Mouse (Mus musculus): ENCODE data around the gene Gm42421. TPM values are rescaled to one million over a fixed set of nuclear protein-coding genes. Genes with fewer than 3 reads are reported as not detected.

Gm42421 gene
- polyA plus RNA-seq, 1 experiment from 2014 or later = 2.5 TPM

DNA sequence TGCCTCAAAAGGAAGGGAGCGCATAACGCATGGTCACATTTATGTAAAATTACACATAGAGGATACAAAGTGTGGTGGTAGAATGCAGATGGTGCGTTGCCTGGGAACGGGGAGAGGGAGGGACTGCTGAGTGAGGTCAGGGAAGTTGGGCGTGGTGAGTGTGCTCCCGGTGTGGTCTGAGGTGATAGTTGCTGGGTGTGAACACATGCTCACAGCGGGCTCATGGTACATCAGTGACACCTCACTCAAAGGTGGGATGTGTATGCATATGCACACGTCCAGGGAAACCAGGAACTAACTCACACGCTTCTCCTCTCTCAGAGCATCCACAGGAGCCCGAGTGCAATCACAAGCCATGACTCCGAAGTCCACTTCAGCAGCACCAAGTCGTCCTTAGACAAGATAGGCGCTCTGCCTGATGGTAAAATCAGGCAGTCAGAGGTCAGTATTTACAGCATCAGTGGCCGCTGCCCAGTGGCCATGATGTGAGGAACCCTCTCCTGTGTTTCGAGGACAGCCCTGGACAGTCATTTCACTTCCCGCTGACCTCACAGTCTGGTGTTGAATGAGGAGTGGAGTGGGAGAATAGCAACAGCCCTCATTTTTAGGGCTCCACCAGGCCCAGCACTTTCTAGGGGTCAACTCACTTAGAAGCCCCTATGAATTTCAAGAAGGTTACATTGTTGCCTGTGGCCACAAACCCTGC lies 48.9 kb downstream of the Gm42421 start:
- DNase-seq (ENCODE audit: low spot score) (no peak), ATAC-seq (ENCODE audit: low FRiP score) (no peak)
- H3K9me3 ChIP-seq (ENCODE audit: control insufficient read depth, low read length) = no peaks in the 10 kb centered on the region
- H3K36me3 ChIP-seq (replicated peaks; ENCODE audit: control insufficient read depth, insufficient read depth) = no peaks in the 10 kb centered on the region
- H3K9ac ChIP-seq = no peak overlapping the region
- 78% methylated on average over 16 of the region's 16 CpGs for WGBS
- H3K27me3 ChIP-seq (ENCODE audit: control insufficient read depth, insufficient read depth, low read length) = no peaks in the 10 kb centered on the region
- no peak overlapping the region for H3K4me3 ChIP-seq (replicated peaks; ENCODE audit: low read length)
- no peak overlapping the region for H3K27ac ChIP-seq
- H3K4me1 ChIP-seq (replicated peaks; ENCODE audit: control insufficient read depth, insufficient read depth, low read length) = no peaks in the 10 kb centered on the region
- H3K4me2 ChIP-seq (replicated peaks) = no peak overlapping the region

GRCm38 (mm10) chr5:143980858-143981257 lies 52.9 kb downstream of the Gm42421 start:
- no peaks in the 10 kb centered on the region for H3K27me3 ChIP-seq (ENCODE audit: control insufficient read depth, insufficient read depth, low read length)
- no peak overlapping the region for H3K4me2 ChIP-seq (replicated peaks)
- DNase-seq (ENCODE audit: low spot score) (no peak), ATAC-seq (ENCODE audit: low FRiP score) (no peak)
- H3K9me3 ChIP-seq (ENCODE audit: control insufficient read depth, low read length) = no peaks in the 10 kb centered on the region
- no peak overlapping the region for H3K27ac ChIP-seq
- no peaks in the 10 kb centered on the region for H3K4me1 ChIP-seq (replicated peaks; ENCODE audit: control insufficient read depth, insufficient read depth, low read length)
- H3K36me3 ChIP-seq (replicated peaks; ENCODE audit: control insufficient read depth, insufficient read depth) = peaks cover 30% of the 10 kb centered on the region
- WGBS = 28% methylated on average over 9 of the region's 9 CpGs
- no peak overlapping the region for H3K9ac ChIP-seq
- no peak overlapping the region for H3K4me3 ChIP-seq (replicated peaks; ENCODE audit: low read length)

DNA sequence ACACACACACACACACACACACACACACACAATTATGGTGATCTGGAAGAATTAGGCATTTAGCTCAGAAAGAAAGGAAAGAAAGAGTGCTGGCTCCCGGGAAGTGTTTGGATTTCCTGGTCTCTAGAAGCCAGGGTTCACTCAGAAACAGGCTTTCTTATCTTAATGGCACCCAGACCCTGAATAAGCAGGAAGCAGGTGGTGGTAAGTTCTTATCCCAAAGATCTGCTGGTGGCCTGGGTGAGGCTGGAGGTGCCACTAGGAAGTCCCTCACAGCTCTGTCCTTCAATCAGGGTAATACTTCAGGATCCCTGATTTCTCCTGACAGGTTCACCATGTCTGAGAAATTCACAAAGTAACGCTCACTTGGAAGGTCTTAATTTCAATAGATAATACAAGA lies 54.4 kb downstream of the Gm42421 start:
- no peak overlapping the region for H3K27ac ChIP-seq
- no peak for ATAC-seq (ENCODE audit: low FRiP score)
- no peak overlapping the region for H3K9ac ChIP-seq
- no peak overlapping the region for H3K4me3 ChIP-seq (replicated peaks; ENCODE audit: low read length)
- no peaks in the 10 kb centered on the region for H3K27me3 ChIP-seq (ENCODE audit: control insufficient read depth, insufficient read depth, low read length)
- DNase-seq (ENCODE audit: low spot score) = no peak
- H3K36me3 ChIP-seq (replicated peaks; ENCODE audit: control insufficient read depth, insufficient read depth) = peaks cover 44% of the 10 kb centered on the region
- H3K4me1 ChIP-seq (replicated peaks; ENCODE audit: control insufficient read depth, insufficient read depth, low read length) = no peaks in the 10 kb centered on the region
- WGBS = 90% methylated on average over 2 of the region's 2 CpGs
- H3K9me3 ChIP-seq (ENCODE audit: control insufficient read depth, low read length) = no peaks in the 10 kb centered on the region
- no peak overlapping the region for H3K4me2 ChIP-seq (replicated peaks)

GRCm38 (mm10) chr5:143985381-143985780 lies 57.4 kb downstream of the Gm42421 start:
- WGBS = 88% methylated on average over 7 of the region's 7 CpGs
- ATAC-seq (ENCODE audit: low FRiP score) (no peak), DNase-seq (ENCODE audit: low spot score) (no peak)
- Histone ChIP-seq H3K27me3 (ENCODE audit: control insufficient read depth, insufficient read depth, low read length) (no peaks in the 10 kb centered on the region), H3K36me3 (replicated peaks; ENCODE audit: control insufficient read depth, insufficient read depth) (peaks cover 75% of the 10 kb centered on the region), H3K4me3 (replicated peaks; ENCODE audit: low read length) (no peak overlapping the region), H3K9ac (no peak overlapping the region), H3K9me3 (ENCODE audit: control insufficient read depth, low read length) (no peaks in the 10 kb centered on the region), H3K27ac (no peak overlapping the region), H3K4me1 (replicated peaks; ENCODE audit: control insufficient read depth, insufficient read depth, low read length) (no peaks in the 10 kb centered on the region), H3K4me2 (replicated peaks) (no peak overlapping the region)

Other genes with a start within 250 kb of the Gm42421 start
- 29.1 and 30.0 TPM in 2 replicates for gene Usp42, start 195.9 kb upstream of the Gm42421 start, polyA plus RNA-seq (2014; fragmentation: Nextera tagmentation; extraction: Ambion mirVana)
- gene Eif2ak1, start 110.4 kb upstream of the Gm42421 start, polyA plus RNA-seq (2014; fragmentation: Nextera tagmentation; extraction: Ambion mirVana) = 48.0 and 52.9 TPM in 2 replicates
- 0.23 and 0.55 TPM in 2 replicates for gene Ankrd61, start 30.5 kb upstream of the Gm42421 start, polyA plus RNA-seq (2014; fragmentation: Nextera tagmentation; extraction: Ambion mirVana)
- 86.7 and 87.4 TPM in 2 replicates for gene Aimp2, start 18.3 kb upstream of the Gm42421 start, polyA plus RNA-seq (2014; fragmentation: Nextera tagmentation; extraction: Ambion mirVana)
- 25.8 and 29.3 TPM in 2 replicates for gene Pms2, start 18.2 kb upstream of the Gm42421 start, polyA plus RNA-seq (2014; fragmentation: Nextera tagmentation; extraction: Ambion mirVana)
- gene Rsph10b, start 4.9 kb downstream of the Gm42421 start, polyA plus RNA-seq (2014; fragmentation: Nextera tagmentation; extraction: Ambion mirVana) = 3.9 and 4.5 TPM in 2 replicates
- gene Ccz1, start 86.7 kb downstream of the Gm42421 start, polyA plus RNA-seq (2014; fragmentation: Nextera tagmentation; extraction: Ambion mirVana) = 83.0 and 83.3 TPM in 2 replicates
- gene Ocm, start 98.5 kb downstream of the Gm42421 start, polyA plus RNA-seq (2014; fragmentation: Nextera tagmentation; extraction: Ambion mirVana) = not detected in 2 replicates
- gene Lmtk2, start 172.3 kb downstream of the Gm42421 start, polyA plus RNA-seq (2014; fragmentation: Nextera tagmentation; extraction: Ambion mirVana) = 10.8 and 11.2 TPM in 2 replicates

Data from hindbrain, embryonic 14.5 days (tissue).